Mouse (Mus musculus) gastrocnemius, adult 8-10 months (tissue): ENCODE results near the gene Gabbr1. TPM values are rescaled to one million over a fixed set of nuclear protein-coding genes. Genes with fewer than 3 reads are reported as not detected.

Source experiments
- DNase-seq, 2 experiments: peaks; one replicate each; pipeline ENCODE4 v3.0.0; 2022; ENCODE audit warnings: low spot score in 2 of 2
- total RNA-seq, 4 experiments: library from RNA; stranded (reverse); gene quantifications; 2 replicates each; pipeline ENCODE4 v1.2.4; 2022

Gabbr1 gene
- total RNA-seq, 4 experiments from 2014 or later = 3.1 to 6.8 (median 6.4) TPM

DNA sequence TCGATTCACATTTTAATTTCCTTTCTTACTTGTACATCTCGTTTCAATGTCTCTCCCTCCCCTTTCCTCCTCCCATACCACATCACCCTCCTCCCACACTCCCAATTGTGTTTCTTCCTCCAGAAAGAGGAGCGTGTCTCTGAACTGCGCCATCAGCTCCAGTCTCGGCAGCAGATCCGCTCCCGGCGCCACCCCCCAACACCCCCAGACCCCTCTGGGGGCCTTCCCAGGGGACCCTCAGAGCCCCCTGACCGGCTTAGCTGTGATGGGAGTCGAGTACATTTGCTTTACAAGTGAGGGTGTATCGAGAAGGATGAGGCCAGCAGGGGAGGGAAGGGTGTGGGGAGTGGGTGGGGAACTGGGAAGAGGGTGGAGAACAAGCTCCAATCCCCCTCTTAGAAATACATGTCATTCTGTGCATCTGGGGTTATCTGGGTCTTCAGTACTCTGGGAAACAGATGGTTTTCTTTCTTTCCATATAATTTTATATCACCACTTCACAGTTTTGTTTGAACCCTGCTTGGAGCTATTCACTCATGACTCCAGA, 27.0 kb downstream of the Gabbr1 start:
- DNase-seq = no peak

GRCm38 (mm10) chr17:37075181-37075580, 29.4 kb downstream of the Gabbr1 start:
- no peak for DNase-seq

DNA sequence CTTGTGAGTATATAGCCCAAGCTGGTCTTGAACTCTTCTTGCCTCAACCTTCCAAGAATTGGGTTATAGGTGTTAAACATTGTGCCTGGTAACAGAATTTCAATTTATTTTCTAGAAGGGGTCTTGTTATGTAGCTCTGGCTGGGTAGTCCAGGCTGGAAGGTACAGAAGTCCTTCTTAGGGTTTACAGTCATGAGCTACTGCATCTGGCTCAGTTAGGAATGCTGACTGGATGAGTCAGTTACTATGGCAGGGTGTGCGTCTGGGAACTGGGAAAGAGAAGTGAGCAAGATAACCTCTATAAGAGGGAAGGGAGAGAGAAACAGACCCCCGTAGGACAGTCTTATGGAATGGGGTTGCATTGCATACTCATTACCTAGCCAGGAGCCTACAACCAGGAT, 30.0 kb downstream of the Gabbr1 start:
- DNase-seq = no peak

DNA sequence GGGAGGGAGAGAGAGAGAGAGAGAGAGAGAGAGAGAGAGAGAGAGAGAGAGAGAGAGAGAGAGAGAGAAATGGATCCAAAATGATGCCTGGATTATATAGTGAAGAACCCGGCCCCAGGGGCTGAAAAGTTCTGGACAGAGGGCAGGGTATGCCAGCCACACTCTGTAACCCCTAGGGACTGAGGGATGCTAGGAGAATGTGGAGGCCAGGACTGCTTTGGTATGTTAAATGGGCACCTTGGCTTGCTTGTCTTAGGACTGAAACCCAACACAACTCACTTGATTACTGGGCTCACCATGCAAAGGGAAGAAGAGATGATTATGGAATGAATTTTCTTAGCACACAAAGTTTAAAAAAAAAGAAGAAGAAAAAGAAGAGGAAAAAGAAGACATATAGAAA, 32.4 kb downstream of the Gabbr1 start:
- DNase-seq = no peak

GRCm38 (mm10) chr17:37078990-37079389, 33.2 kb downstream of the Gabbr1 start:
- DNase-seq = no peak

- no peak for DNase-seq
Measured at GRCm38 (mm10) chr17:37080119-37080518, 34.4 kb downstream of the Gabbr1 start.

DNA sequence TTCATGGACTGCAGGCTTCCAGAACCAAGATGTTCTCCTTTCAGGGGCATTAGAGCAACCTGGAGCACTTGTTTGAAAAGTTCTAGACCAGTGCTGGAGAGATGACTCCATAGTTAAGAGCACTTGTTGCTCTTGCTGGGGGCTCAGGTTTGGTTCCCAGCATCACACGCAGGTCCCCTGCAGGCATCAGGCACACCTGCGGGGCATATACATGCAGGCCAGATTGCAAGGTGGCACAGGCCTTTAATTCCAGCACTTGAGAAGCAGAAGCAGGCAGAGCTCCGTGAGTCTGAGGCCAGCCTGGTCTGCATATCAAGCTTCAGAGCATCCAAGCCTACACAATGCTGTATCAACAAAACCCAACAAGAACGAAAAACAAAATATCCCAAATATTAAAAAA, 35.9 kb downstream of the Gabbr1 start:
- DNase-seq = no peak

GRCm38 (mm10) chr17:37083327-37083726, 37.6 kb downstream of the Gabbr1 start:
- no peak for DNase-seq

GRCm38 (mm10) chr17:37084632-37085031, 38.9 kb downstream of the Gabbr1 start:
- no peak for DNase-seq

- no peak for DNase-seq
Measured at GRCm38 (mm10) chr17:37085545-37085944, 39.8 kb downstream of the Gabbr1 start.

- no peak for DNase-seq
Measured at GRCm38 (mm10) chr17:37088399-37088798, 42.6 kb downstream of the Gabbr1 start, which contains the start of gene Olfr90. TSS of gene Olfr90 (minus strand) at chr17:37088499.

DNA sequence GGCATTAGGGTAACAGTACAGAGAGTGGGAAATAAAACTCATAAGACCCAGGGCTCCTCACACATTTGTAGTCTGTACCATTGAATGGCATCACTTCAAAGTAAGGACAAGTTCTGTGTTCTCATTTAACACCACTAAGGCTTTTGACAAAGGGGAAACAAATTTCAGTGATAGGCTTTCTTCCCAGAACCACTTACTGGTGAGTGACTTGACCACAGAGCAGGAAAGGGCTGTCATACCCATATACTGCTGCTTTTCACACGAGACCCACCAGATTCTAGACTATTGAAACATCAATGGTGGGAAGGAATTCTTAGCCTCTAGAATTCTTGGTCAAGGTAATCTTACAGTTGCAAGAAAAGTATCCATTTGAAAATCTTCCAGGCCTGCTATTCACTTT, 46.4 kb downstream of the Gabbr1 start:
- DNase-seq = no peak

DNA sequence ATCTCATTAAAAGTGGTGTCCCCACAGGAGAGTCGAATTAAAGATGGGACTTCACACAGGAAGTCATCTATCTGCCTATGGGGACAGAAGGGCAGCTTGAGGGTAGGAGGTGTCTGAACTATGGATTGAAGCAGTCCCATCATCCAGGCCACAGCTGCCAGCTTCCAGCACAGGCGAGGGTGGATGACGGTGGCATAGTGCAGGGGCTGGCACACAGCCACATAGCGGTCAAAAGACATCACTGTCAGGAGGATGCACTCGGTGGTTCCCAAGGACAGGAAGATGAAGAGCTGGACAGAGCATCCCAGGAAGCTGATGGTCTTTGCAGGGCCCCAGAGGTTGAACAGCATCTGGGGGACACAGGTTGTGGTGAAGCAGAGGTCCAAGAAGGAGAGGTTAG, 47.5 kb downstream of the Gabbr1 start:
- DNase-seq = no peak

GRCm38 (mm10) chr17:37098178-37098577, 52.4 kb downstream of the Gabbr1 start, which contains the start of gene Olfr91:
TSS of gene Olfr91 (minus strand) at chr17:37098278.
- DNase-seq = no peak

GRCm38 (mm10) chr17:37119988-37120387, 74.2 kb downstream of the Gabbr1 start, which contains the start of gene Olfr92:
TSS of gene Olfr92 (minus strand) at chr17:37120088.
- no peak for DNase-seq

Other genes starting within 250 kb of the Gabbr1 start
- not detected for gene H2-M10.6, start 233.8 kb upstream of the Gabbr1 start, total RNA-seq
- 10 to 100 TPM; 17.3 to 19.3 (median 18.6) TPM for gene Trim26, start 208.8 kb upstream of the Gabbr1 start, total RNA-seq
- gene Trim15, start 178.8 kb upstream of the Gabbr1 start, total RNA-seq = not detected
- not detected for gene Trim10, start 176.4 kb upstream of the Gabbr1 start, total RNA-seq
- not detected for gene Trim40, start 155.8 kb upstream of the Gabbr1 start, total RNA-seq
- not detected for gene Trim31, start 147.8 kb upstream of the Gabbr1 start, total RNA-seq
- 1 to 10 TPM in 1 of 4 experiments, under 1 TPM in 2, not detected in 1; 0.18 to 1.1 (median 0.75) TPM for gene Rnf39, start 103.0 kb upstream of the Gabbr1 start, total RNA-seq
- 10 to 100 TPM; 53.7 to 69.7 (median 62.4) TPM for gene Ppp1r11, start 94.2 kb upstream of the Gabbr1 start, total RNA-seq
- gene Znrd1, start 87.4 kb upstream of the Gabbr1 start, total RNA-seq = 10 to 100 TPM; 17.7 to 22.3 (median 20.0) TPM
- 10 to 100 TPM; 17.9 to 22.6 (median 20.6) TPM for gene Znrd1as, start 87.4 kb upstream of the Gabbr1 start, total RNA-seq
- not detected for gene 2410137M14Rik, start 64.7 kb upstream of the Gabbr1 start, total RNA-seq
- not detected for gene H2-M5, start 56.4 kb upstream of the Gabbr1 start, total RNA-seq
- under 1 TPM in 3 of 4 experiments, not detected in 1; 0.12 to 0.38 (median 0.27) TPM for gene Zfp57, start 44.8 kb upstream of the Gabbr1 start, total RNA-seq
- gene Mog, start 22.6 kb upstream of the Gabbr1 start, total RNA-seq = not detected
- not detected for gene Olfr90, start 42.5 kb downstream of the Gabbr1 start, total RNA-seq
- not detected for gene Olfr91, start 52.3 kb downstream of the Gabbr1 start, total RNA-seq
- gene Olfr92, start 74.1 kb downstream of the Gabbr1 start, total RNA-seq = not detected
- gene Olfr93, start 115.5 kb downstream of the Gabbr1 start, total RNA-seq = not detected
- gene Ubd, start 147.9 kb downstream of the Gabbr1 start, total RNA-seq = not detected
- gene Olfr94, start 155.0 kb downstream of the Gabbr1 start, total RNA-seq = not detected
- not detected for gene Olfr95, start 167.2 kb downstream of the Gabbr1 start, total RNA-seq
- gene Olfr96, start 174.2 kb downstream of the Gabbr1 start, total RNA-seq = not detected
- not detected for gene Olfr97, start 191.4 kb downstream of the Gabbr1 start, total RNA-seq
- not detected for gene Olfr98, start 217.8 kb downstream of the Gabbr1 start, total RNA-seq
- gene H2-M3, start 224.3 kb downstream of the Gabbr1 start, total RNA-seq = 1 to 10 TPM in 2 of 4 experiments, under 1 TPM in 2; 0.36 to 1.6 (median 0.90) TPM
- gene Olfr99, start 237.5 kb downstream of the Gabbr1 start, total RNA-seq = not detected